Mouse (Mus musculus) ES-Bruce4 (cell line): ENCODE results near the gene Eml3. TPM values are rescaled to one million over a fixed set of nuclear protein-coding genes. Genes with fewer than 3 reads are reported as not detected.

ENCODE experiments used
- H3K27ac ChIP-seq: 2 replicates; pipeline ENCODE4 v1.5.1; 2012; ENCODE audit warnings: low read length, inconsistent platforms; ENCODE audit not compliant: insufficient read depth
- H3K27me3 ChIP-seq: 2 replicates; pipeline ENCODE4 v1.6.1; 2012; ENCODE audit warnings: mild to moderate bottlenecking, low read length, inconsistent platforms; ENCODE audit not compliant: control insufficient read depth, poor library complexity, insufficient read depth, severe bottlenecking
- H3K36me3 ChIP-seq: 2 replicates; pipeline ENCODE4 v1.6.1; 2012; ENCODE audit warnings: inconsistent platforms, mild to moderate bottlenecking, low read length, moderate library complexity; ENCODE audit not compliant: control insufficient read depth, poor library complexity, insufficient read depth, severe bottlenecking
- H3K4me1 ChIP-seq: one replicate; pipeline ENCODE4 v1.8.1; 2011; ENCODE audit warnings: low read length; ENCODE audit not compliant: control insufficient read depth, insufficient read depth
- H3K4me3 ChIP-seq: 2 replicates; pipeline ENCODE4 v1.5.1; 2011; ENCODE audit warnings: low read depth, mild to moderate bottlenecking, low read length
- H3K9ac ChIP-seq: 2 replicates; pipeline ENCODE4 v1.6.1; 2012; ENCODE audit warnings: low read depth, mild to moderate bottlenecking, inconsistent platforms; ENCODE audit not compliant: poor library complexity, severe bottlenecking
- H3K9me3 ChIP-seq: replicated peaks from 2 replicates; pipeline ENCODE4 v1.6.1; 2012; ENCODE audit warnings: mild to moderate bottlenecking, low read length, inconsistent platforms; ENCODE audit not compliant: control insufficient read depth, poor library complexity, insufficient read depth, severe bottlenecking
- CTCF ChIP-seq: IDR thresholded peaks from one replicate; pipeline ENCODE4 v1.8.1; 2011; ENCODE audit warnings: low read depth, low read length
- EP300 ChIP-seq: IDR thresholded peaks from 2 replicates; pipeline ENCODE4 v1.6.1; 2011; ENCODE audit warnings: low read depth, low read length; ENCODE audit not compliant: insufficient read depth
- POLR2A ChIP-seq: IDR thresholded peaks from one replicate; pipeline ENCODE4 v1.8.1; 2011; ENCODE audit warnings: low read length; ENCODE audit not compliant: insufficient read depth
- polyA plus RNA-seq: library from polyadenylated mRNA; stranded (reverse); fragments of >200 nt; gene quantifications from 2 replicates; pipeline ENCODE4 v1.2.4, GENCODE M21; 2011; ENCODE audit warnings: low read depth; ENCODE audit not compliant: missing spikeins, insufficient read depth, insufficient read length

Eml3 gene
- polyA plus RNA-seq, 1 experiment = 19.2 TPM

DNA sequence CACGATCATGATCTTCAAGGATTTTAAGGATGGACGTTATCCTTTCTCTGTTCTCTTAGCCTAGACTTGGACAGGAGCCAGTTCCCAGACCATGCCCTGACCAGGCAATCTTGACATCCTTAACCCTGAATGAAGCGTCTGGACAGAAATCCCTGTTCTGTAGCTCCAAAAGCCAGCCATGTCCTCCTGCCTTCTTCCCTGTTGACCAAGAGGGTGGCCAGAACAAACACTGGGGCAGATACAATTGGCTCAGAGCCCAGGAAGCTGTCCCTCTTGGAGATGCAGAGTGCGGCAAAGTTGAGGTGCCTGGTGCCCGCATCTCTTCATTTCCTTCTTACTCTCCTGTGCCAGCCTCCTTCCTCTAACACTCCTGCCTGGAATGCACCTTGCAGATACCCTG is 56.5 kb downstream of the Eml3 start:
- peaks cover 2% of the 10 kb centered on the region for H3K4me1 ChIP-seq
- H3K4me3 ChIP-seq = no peak overlapping the region
- no peak for TF ChIP-seq EP300
- TF ChIP-seq POLR2A = no peak
- TF ChIP-seq CTCF = no peak
- no peaks in the 10 kb centered on the region for H3K9me3 ChIP-seq
- no peak overlapping the region for H3K27ac ChIP-seq
- H3K27me3 ChIP-seq = no peaks in the 10 kb centered on the region
- H3K36me3 ChIP-seq = no peaks in the 10 kb centered on the region
- no peak overlapping the region for H3K9ac ChIP-seq

DNA sequence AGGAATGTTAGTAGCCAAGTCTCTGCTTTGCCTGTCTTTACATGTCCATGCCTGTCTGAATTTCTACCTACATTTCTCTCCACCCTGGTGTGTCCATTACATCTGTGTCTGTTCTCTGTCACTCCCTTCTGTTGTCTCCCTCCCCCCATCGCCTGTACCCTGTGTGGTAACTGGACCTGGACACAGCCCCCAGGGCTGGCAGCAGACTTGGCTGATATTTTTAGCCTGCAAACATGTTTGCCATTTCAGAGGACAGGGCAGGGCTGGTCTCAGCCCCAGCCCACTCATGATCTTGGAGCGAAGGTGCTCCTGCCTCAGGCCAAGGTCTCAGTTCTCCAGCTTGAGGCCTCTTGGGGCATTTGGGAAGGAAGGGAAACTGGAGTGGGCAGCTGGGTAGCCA is 58.5 kb downstream of the Eml3 start:
- Histone ChIP-seq H3K27ac (no peak overlapping the region), H3K27me3 (no peaks in the 10 kb centered on the region), H3K9ac (no peak overlapping the region), H3K4me3 (no peak overlapping the region), H3K36me3 (no peaks in the 10 kb centered on the region), H3K4me1 (peaks cover 8% of the 10 kb centered on the region), H3K9me3 (no peaks in the 10 kb centered on the region)
- TF ChIP-seq CTCF = no peak
- TF ChIP-seq POLR2A = no peak
- TF ChIP-seq EP300 = no peak

DNA sequence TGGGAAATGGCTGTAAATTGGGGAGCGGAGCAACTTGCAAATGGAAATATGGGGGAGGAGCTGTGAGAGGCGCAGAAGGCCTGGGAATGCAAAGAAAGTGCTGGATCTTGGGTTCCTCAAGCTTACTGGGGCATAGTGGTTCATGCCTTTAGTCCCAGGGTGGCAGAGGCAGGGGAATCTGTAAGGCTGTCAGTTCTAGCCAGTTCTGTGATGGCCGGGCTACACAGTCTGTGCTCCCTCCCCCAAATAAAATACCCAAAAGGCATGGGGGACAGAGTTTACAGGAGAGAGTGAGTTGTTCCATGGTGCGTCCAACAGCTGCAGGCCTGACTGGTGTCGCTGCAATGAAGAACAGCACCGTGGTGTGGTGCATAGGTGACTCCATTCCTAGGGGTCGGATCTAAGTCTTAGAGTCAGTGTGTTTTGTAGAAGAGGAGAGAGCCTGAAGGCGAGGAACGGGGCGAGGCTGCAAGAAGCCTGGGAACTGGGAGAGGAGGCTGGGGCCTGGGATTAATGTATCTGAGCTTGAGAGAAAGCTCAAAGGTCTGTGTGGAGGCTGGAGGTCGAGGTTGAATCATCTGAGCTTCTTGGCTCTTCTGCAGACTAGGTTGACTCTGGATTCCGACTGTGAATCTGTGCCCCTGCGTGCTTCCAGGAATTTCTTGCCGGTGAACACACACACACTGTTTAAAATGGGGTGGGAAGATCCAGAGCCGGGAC is 59.2 kb downstream of the Eml3 start:
- Histone ChIP-seq H3K9ac (peak overlapping the region; percentile 65), H3K9me3 (no peaks in the 10 kb centered on the region), H3K36me3 (no peaks in the 10 kb centered on the region), H3K4me3 (peak overlapping the region; percentile 79), H3K27ac (peak overlapping the region; percentile 22; the same call in 1 of the 2 replicates), H3K4me1 (peaks cover 8% of the 10 kb centered on the region), H3K27me3 (no peaks in the 10 kb centered on the region)
- TF ChIP-seq CTCF (no peak), POLR2A (no peak), EP300 (no peak)

DNA sequence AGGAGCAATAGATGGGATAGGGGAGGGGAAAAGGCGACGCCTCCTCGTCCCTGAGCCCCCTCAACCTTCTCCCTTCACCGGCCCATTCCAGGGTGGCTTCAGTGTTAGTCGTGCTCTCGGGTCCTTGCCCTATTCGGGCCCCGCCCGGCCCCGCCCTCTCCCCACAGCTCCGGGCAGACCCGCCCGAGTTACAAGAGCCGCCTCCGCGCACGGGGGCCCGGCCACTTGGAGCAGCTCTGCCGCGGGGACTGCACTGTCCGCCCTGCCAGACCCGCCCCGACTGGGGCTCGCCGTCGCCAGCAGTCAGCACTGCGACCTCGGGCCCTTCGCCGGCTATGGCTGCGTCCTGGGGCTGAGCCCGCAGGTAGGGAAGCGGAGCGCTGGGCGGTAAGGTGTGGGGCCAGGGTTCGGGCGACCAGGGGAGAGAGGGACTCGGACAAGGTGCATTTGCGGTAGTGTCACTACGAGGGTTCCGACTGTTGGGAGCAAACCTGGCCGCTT is 59.8 kb downstream of the Eml3 start, which contains the start of gene Ahnak:
Gene Ahnak (plus strand): TSS at position 219 of the 501 bp plus-strand sequence.
- Histone ChIP-seq H3K9me3 (no peaks in the 10 kb centered on the region), H3K4me3 (peak within 1 kb of the TSS; percentile 79), H3K36me3 (no peaks in the 10 kb centered on the region), H3K27ac (peak within 1 kb of the TSS; percentile 27), H3K4me1 (peaks cover 8% of the 10 kb centered on the region), H3K27me3 (no peaks in the 10 kb centered on the region), H3K9ac (peak within 1 kb of the TSS; percentile 65)
- TF ChIP-seq EP300 (no peak), CTCF (no peak), POLR2A (no peak)

DNA sequence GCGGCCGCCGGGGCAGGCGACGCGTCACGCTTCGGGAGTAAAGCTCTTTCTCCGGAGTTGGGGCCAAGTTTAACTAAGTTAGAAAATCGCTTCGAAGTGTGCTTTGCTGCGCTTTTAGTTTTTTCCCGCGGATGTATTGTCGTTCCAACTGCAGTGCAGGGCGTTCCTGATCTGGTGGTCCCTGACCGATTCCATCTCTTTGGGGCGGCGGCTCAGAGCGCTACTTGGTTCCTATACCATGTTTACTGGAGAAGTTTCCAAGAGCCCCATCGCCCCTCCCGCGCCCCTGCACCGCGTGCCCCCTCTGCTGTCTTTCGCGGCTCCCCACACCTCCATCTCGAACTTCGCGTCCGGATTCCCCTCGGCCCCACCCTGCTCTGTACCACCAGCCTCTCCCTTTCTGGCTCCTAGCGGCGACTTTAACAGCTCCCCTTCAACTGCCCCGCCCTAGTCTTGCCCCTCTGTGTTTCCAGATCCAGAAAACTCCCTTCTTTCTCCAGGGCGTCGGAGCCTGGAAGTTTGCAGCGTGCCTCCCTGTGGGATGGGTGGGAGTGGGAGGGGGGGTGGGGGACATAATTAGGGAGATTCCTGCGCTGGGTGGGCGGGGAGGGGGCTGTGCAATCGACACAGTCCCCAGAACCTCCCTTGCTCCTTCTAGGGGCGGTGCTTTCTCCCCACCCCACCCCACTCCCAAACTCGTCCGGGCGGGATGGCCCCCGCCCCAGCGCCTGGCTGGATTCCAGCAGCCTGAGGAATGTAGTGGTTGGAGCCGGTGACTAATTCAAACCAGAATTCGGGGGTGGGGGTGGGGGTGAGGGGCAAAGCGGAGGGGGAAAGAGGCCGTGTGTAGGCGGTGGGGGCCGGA is 60.4 kb downstream of the Eml3 start:
- Histone ChIP-seq H3K4me1 (peaks cover 8% of the 10 kb centered on the region), H3K27me3 (no peaks in the 10 kb centered on the region), H3K27ac (peak overlapping the region; percentile 29)

More for the DNA sequence above, 60.4 kb downstream of the Eml3 start:
- peak overlapping the region; percentile 79 for H3K4me3 ChIP-seq
- H3K9ac ChIP-seq = peak overlapping the region; percentile 65
- TF ChIP-seq CTCF (no peak), POLR2A (no peak), EP300 (peak; percentile 37; the same call in 1 of the 2 replicates)
- no peaks in the 10 kb centered on the region for H3K36me3 ChIP-seq
- H3K9me3 ChIP-seq = no peaks in the 10 kb centered on the region
